Mouse (Mus musculus) CH12.LX (cell line): ENCODE results near the gene Lyst. TPM values are rescaled to one million over a fixed set of nuclear protein-coding genes. Genes with fewer than 3 reads are reported as not detected.

Experiments used
- DNase-seq: peaks from one replicate; pipeline ENCODE4 v3.0.0-alpha.2; 2013; ENCODE audit errors: extremely low read depth
- H3K27ac ChIP-seq: 2 replicates; pipeline ENCODE4 v1.5.1; 2012; ENCODE audit warnings: low read depth, mild to moderate bottlenecking, control low read depth, moderate library complexity; ENCODE audit not compliant: insufficient read depth
- H3K27me3 ChIP-seq: replicated peaks from 2 replicates; pipeline ENCODE3; 2012; ENCODE audit warnings: inconsistent platforms
- H3K36me3 ChIP-seq, 2 experiments: replicated peaks in 1 of 2; 2 replicates each; pipeline versions ENCODE3 to v1.6.1; 2012; ENCODE audit warnings: inconsistent platforms in 1 of 2, low read length in 1 of 2, mild to moderate bottlenecking in 1 of 2, mixed read lengths in 1 of 2, moderate library complexity in 1 of 2; ENCODE audit not compliant: control insufficient read depth in 1 of 2, insufficient read depth in 1 of 2
- H3K4me1 ChIP-seq, 2 experiments: 2 replicates each; pipeline ENCODE4 v1.6.1; 2012; ENCODE audit warnings: inconsistent platforms in 1 of 2, moderate library complexity in 1 of 2; ENCODE audit not compliant: insufficient read depth in 2 of 2, control insufficient read depth in 1 of 2
- H3K4me2 ChIP-seq: 2 replicates; pipeline ENCODE4 v1.6.1; 2012; ENCODE audit warnings: low read depth, mild to moderate bottlenecking, control low read depth; ENCODE audit not compliant: poor library complexity, insufficient read depth, severe bottlenecking
- H3K4me3 ChIP-seq, 3 experiments: fragments of 150-350 bp in 1 of 3; sonication (generic) in 1 of 3; replicated peaks in 1 of 3; 2 replicates each; pipeline versions ENCODE3 to v1.5.1; 2011 to 2012; ENCODE audit warnings: low read depth in 2 of 3, low read length in 2 of 3, mild to moderate bottlenecking in 2 of 3, moderate library complexity in 2 of 3, control low read depth in 1 of 3, improper control_type of control experiment in 1 of 3, inconsistent platforms in 1 of 3, mixed read lengths in 1 of 3; ENCODE audit not compliant: poor library complexity in 1 of 3
- H3K79me2 ChIP-seq: replicated peaks from 2 replicates; pipeline ENCODE4 v1.6.1; 2012; ENCODE audit warnings: mild to moderate bottlenecking, moderate library complexity; ENCODE audit not compliant: control insufficient read depth, poor library complexity, insufficient read depth, severe bottlenecking; ENCODE audit errors: extremely low read depth
- H3K9ac ChIP-seq: 2 replicates; pipeline ENCODE4 v1.6.1; 2012; ENCODE audit warnings: low read depth, mild to moderate bottlenecking, control low read depth, moderate library complexity; ENCODE audit not compliant: insufficient read depth
- H3K9me3 ChIP-seq: replicated peaks from 2 replicates; pipeline ENCODE3; 2012; ENCODE audit warnings: low read length, inconsistent platforms, mixed read lengths
- BHLHE40 ChIP-seq: IDR thresholded peaks from 2 replicates; pipeline ENCODE4 v1.6.1; 2011; ENCODE audit warnings: mild to moderate bottlenecking, low read depth, low read length, improper control_type of control experiment
- CHD1 ChIP-seq: IDR thresholded peaks from 2 replicates; pipeline ENCODE4 v1.6.1; 2012; ENCODE audit warnings: low read depth, low read length, improper control_type of control experiment, inconsistent platforms
- CHD2 ChIP-seq: IDR thresholded peaks from 2 replicates; pipeline ENCODE4 v1.6.1; 2011; ENCODE audit warnings: low read length, improper control_type of control experiment
- CTCF ChIP-seq, 2 experiments: IDR thresholded peaks in 1 of 2; conservative IDR thresholded peaks in 1 of 2; 2 replicates each; pipeline ENCODE4 v1.5.1; 2011 to 2012; ENCODE audit warnings: low read depth in 2 of 2, low read length in 2 of 2, improper control_type of control experiment in 1 of 2, inconsistent platforms in 1 of 2, mild to moderate bottlenecking in 1 of 2, moderate library complexity in 1 of 2
- E2F4 ChIP-seq: IDR thresholded peaks from 2 replicates; pipeline ENCODE4 v1.6.1; 2011; ENCODE audit warnings: low read depth, low read length, improper control_type of control experiment; ENCODE audit not compliant: insufficient replicate concordance
- ELF1 ChIP-seq: IDR thresholded peaks from 2 replicates; pipeline ENCODE4 v1.6.1; 2014; ENCODE audit warnings: low read depth, mild to moderate bottlenecking, inconsistent platforms, low read length, improper control_type of control experiment
- ETS1 ChIP-seq: conservative IDR thresholded peaks from 2 replicates; pipeline ENCODE4 v1.6.1; 2012; ENCODE audit warnings: low read depth, mild to moderate bottlenecking, inconsistent platforms, low read length, improper control_type of control experiment, moderate library complexity
- GABPA ChIP-seq: IDR thresholded peaks from 2 replicates; pipeline ENCODE4 v1.6.1; 2012; ENCODE audit warnings: low read depth, low read length, improper control_type of control experiment, inconsistent platforms; ENCODE audit not compliant: insufficient replicate concordance
- HCFC1 ChIP-seq: IDR thresholded peaks from 2 replicates; pipeline ENCODE4 v1.6.1; 2012; ENCODE audit warnings: low read depth, mild to moderate bottlenecking, inconsistent platforms, low read length, improper control_type of control experiment
- IRF4 ChIP-seq: IDR thresholded peaks from 2 replicates; pipeline ENCODE4 v1.6.1; 2014; ENCODE audit warnings: low read depth, mild to moderate bottlenecking, inconsistent platforms, low read length, improper control_type of control experiment
- JUN ChIP-seq: IDR thresholded peaks from 2 replicates; pipeline ENCODE4 v1.6.1; 2011; ENCODE audit warnings: low read depth, mild to moderate bottlenecking, low read length, improper control_type of control experiment, moderate library complexity; ENCODE audit not compliant: insufficient read depth
- JUND ChIP-seq: conservative IDR thresholded peaks from 2 replicates; pipeline ENCODE4 v1.6.1; 2011; ENCODE audit warnings: low read depth, low read length, improper control_type of control experiment
- KAT2A ChIP-seq: IDR thresholded peaks from 2 replicates; pipeline ENCODE4 v1.6.1; 2012; ENCODE audit warnings: low read length, improper control_type of control experiment, inconsistent platforms; ENCODE audit not compliant: insufficient replicate concordance
- MAX ChIP-seq: IDR thresholded peaks from 2 replicates; pipeline ENCODE4 v1.6.1; 2011; ENCODE audit warnings: low read length, improper control_type of control experiment
- MAZ ChIP-seq: IDR thresholded peaks from 2 replicates; pipeline ENCODE4 v1.6.1; 2012; ENCODE audit warnings: low read depth, mild to moderate bottlenecking, inconsistent platforms, low read length, improper control_type of control experiment, moderate library complexity
- MEF2A ChIP-seq: IDR thresholded peaks from 2 replicates; pipeline ENCODE4 v1.6.1; 2014; ENCODE audit warnings: low read depth, mild to moderate bottlenecking, inconsistent platforms, low read length, improper control_type of control experiment, borderline replicate concordance
- MXI1 ChIP-seq: IDR thresholded peaks from 2 replicates; pipeline ENCODE4 v1.6.1; 2011; ENCODE audit warnings: mild to moderate bottlenecking, low read depth, low read length, improper control_type of control experiment
- MYC ChIP-seq: IDR thresholded peaks from 2 replicates; pipeline ENCODE4 v1.6.1; 2011; ENCODE audit warnings: low read depth, mild to moderate bottlenecking, improper control_type of control experiment, low read length
- NRF1 ChIP-seq: IDR thresholded peaks from 2 replicates; pipeline ENCODE4 v1.6.1; 2014; ENCODE audit warnings: low read depth, mild to moderate bottlenecking, inconsistent platforms, low read length, improper control_type of control experiment, moderate library complexity
- PAX5 ChIP-seq: IDR thresholded peaks from 2 replicates; pipeline ENCODE4 v1.6.1; 2012; ENCODE audit warnings: low read length, inconsistent platforms, mixed read lengths
- POLR2A ChIP-seq: IDR thresholded peaks from 2 replicates; pipeline ENCODE4 v1.6.1; 2011; ENCODE audit warnings: low read depth, mild to moderate bottlenecking, improper control_type of control experiment, low read length
- POLR2AphosphoS2 ChIP-seq: IDR thresholded peaks from 2 replicates; pipeline ENCODE4 v1.6.1; 2011; ENCODE audit warnings: low read depth, low read length, improper control_type of control experiment
- RAD21 ChIP-seq: IDR thresholded peaks from 2 replicates; pipeline ENCODE4 v1.6.1; 2011; ENCODE audit warnings: low read depth, mild to moderate bottlenecking, low read length, improper control_type of control experiment, moderate library complexity
- RCOR1 ChIP-seq: conservative IDR thresholded peaks from 2 replicates; pipeline ENCODE4 v1.6.1; 2012; ENCODE audit warnings: low read depth, mild to moderate bottlenecking, inconsistent platforms, low read length, improper control_type of control experiment
- TBP ChIP-seq: conservative IDR thresholded peaks from 2 replicates; pipeline ENCODE4 v1.6.1; 2011; ENCODE audit warnings: low read depth, low read length, improper control_type of control experiment
- UBTF ChIP-seq: IDR thresholded peaks from 2 replicates; pipeline ENCODE4 v1.6.1; 2012; ENCODE audit warnings: low read depth, mild to moderate bottlenecking, inconsistent platforms, low read length, improper control_type of control experiment, moderate library complexity
- USF1 ChIP-seq: IDR thresholded peaks from 2 replicates; pipeline ENCODE4 v1.6.1; 2014; ENCODE audit warnings: low read depth, mild to moderate bottlenecking, inconsistent platforms, low read length, improper control_type of control experiment
- USF2 ChIP-seq: conservative IDR thresholded peaks from 2 replicates; pipeline ENCODE4 v1.6.1; 2011; ENCODE audit warnings: low read depth, low read length, improper control_type of control experiment
- ZC3H11A ChIP-seq: IDR thresholded peaks from 2 replicates; pipeline ENCODE4 v1.6.1; 2012; ENCODE audit warnings: low read depth, mild to moderate bottlenecking, inconsistent platforms, low read length, improper control_type of control experiment
- ZKSCAN1 ChIP-seq: IDR thresholded peaks from 2 replicates; pipeline ENCODE4 v1.6.1; 2012; ENCODE audit warnings: low read depth, inconsistent platforms, low read length, improper control_type of control experiment, borderline replicate concordance
- ZNF384 ChIP-seq: IDR thresholded peaks from 2 replicates; pipeline ENCODE4 v1.6.1; 2012; ENCODE audit warnings: low read depth, low read length, improper control_type of control experiment, inconsistent platforms
- dilution Hi-C: fragments of 300-500 bp; cut with MboI; formaldehyde crosslinking; loops from 2 replicates; pipeline ENCODE4 v1.14.3; 2020; ENCODE audit warnings: low sequenced_read_pairs; ENCODE audit not compliant: extremely low pct_unique_long_range_greater_than_20kb, extremely low pct_ligation_motif_present
- in situ Hi-C: fragments of 300-500 bp; cut with MboI; formaldehyde crosslinking; loops from 3 replicates; pipeline ENCODE4 v1.14.3; 2019; ENCODE audit warnings: low sequenced_read_pairs, low pct_ligation_motif_present, low pct_unique_long_range_greater_than_20kb, mixed read lengths
- polyA plus RNA-seq: library from polyadenylated mRNA; unstranded; fragments of >175 nt; gene quantifications from 2 replicates; pipeline ENCODE4 v1.2.1, GENCODE M21; 2012; ENCODE audit warnings: low read depth; ENCODE audit not compliant: insufficient read length
- total RNA-seq, 2 experiments: library from RNA; depleted of rRNA; stranded (reverse); fragments of 300-350 nt in 1 of 2; fragments of >200 nt in 1 of 2; gene quantifications; 2 replicates each; pipeline ENCODE4 v1.2.3; 2012 to 2014

Gene Lyst
- total and polyA plus RNA-seq, 3 experiments = 33.1 to 61.1 (median 34.8) TPM

DNA sequence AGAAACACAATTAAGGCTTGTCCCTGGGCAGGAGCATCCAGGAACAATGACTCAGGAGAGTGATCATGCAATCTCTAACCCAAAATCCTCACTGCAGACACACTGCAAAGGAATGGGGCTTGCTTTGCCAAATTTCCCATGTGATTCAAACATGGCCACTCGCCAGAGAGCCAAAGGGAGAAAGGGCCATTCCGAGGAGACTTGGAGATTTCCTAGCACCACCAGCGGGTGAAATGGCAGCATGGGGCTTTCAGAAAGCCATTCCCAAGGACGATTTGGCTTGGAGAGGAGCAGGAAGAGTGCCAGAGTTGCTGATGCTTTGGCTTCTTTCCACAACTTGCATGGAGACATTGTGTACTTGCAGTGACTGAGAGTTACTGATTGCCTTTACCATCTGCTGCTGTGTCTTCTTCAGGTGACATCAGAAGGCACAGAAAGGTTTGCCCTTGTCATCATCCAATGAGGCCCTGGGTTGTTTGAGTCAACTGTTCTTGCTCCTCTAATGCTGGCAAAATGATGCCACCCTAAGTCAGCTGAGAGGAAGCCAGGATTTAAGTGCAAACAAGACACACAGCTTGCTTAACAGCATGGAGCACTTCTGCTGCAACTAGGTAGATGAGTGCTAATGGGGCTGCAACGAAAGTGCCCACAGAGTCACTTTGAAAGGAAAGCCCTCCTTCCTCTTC, 16.5 kb upstream of the Lyst start:
- dilution Hi-C loops (no loop called here), in situ Hi-C loops (no loop called here)
- Histone ChIP-seq H3K79me2 (no peaks in the 10 kb centered on the region), H3K4me1 (peaks cover 0 to 14% of the 10 kb centered on the region in 2 experiments; a peak in 2 of 4 replicates), H3K9ac (no peak overlapping the region), H3K4me2 (no peak overlapping the region), H3K27ac (no peak overlapping the region), H3K36me3 (no peaks in the 10 kb centered on the region), H3K9me3 (peaks cover 3% of the 10 kb centered on the region), H3K27me3 (no peaks in the 10 kb centered on the region), H3K4me3 (no peak overlapping the region)
- no peak for TF ChIP-seq MAZ
- no peak for TF ChIP-seq NRF1
- no peak for TF ChIP-seq PAX5
- no peak for TF ChIP-seq POLR2A
- no peak for TF ChIP-seq HCFC1
- no peak for TF ChIP-seq KAT2A
- TF ChIP-seq RAD21 = no peak
- no peak for TF ChIP-seq GABPA
- TF ChIP-seq TBP = no peak
- TF ChIP-seq ZKSCAN1 = no peak
- TF ChIP-seq JUN = no peak
- TF ChIP-seq IRF4 = no peak
- no peak for TF ChIP-seq CTCF (conservative IDR thresholded peaks at IDR 0.05 in 1 of 2, IDR thresholded peaks at IDR 0.05 in 1 of 2; ENCODE audit: low read depth in 2 of 2, low read length in 2 of 2)
- TF ChIP-seq UBTF = no peak
- TF ChIP-seq USF1 = no peak
- no peak for TF ChIP-seq ETS1
- no peak for TF ChIP-seq CHD2
- no peak for TF ChIP-seq RCOR1
- TF ChIP-seq JUND = no peak
- no peak for TF ChIP-seq BHLHE40
- DNase-seq = no peak

DNA sequence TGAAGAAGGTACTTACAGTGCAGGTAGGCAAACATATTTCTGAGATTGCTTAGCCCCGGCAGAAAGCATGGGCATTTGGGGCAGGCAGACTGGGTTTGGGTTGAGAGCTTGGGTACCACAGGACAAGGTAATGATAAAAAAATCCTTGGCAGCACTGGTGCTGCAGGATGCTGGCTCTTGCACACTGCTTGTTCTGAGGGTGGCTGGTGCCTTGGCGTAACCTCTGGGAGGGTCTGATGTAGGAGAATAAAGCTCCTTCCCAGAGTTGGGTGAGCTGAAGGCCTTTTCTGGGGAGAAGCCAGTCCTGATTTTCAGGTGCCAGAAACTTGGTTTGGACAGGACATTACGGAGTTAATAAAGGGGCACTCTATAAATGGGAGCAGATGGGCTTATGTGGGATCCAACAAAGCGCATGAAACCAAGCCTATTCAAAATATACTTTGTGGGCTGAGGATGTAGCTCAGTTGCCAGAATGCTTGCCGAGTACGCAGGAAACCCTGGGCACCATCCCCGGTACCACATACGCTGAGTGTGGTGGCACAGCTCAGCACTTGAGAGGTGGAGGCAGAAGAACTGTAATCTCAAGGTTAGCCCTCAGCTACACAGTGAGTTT, 15.8 kb upstream of the Lyst start:
- in situ Hi-C loops = no loop called here
- Histone ChIP-seq H3K4me1 (peaks cover 3 to 10% of the 10 kb centered on the region in 2 experiments; a peak in 2 of 4 replicates), H3K27me3 (no peaks in the 10 kb centered on the region), H3K4me3 (no peak overlapping the region), H3K9me3 (peaks cover 3% of the 10 kb centered on the region), H3K79me2 (no peaks in the 10 kb centered on the region), H3K9ac (no peak overlapping the region), H3K4me2 (no peak overlapping the region), H3K27ac (no peak overlapping the region), H3K36me3 (no peaks in the 10 kb centered on the region)
- dilution Hi-C loops = no loop called here
- no peak for DNase-seq
- TF ChIP-seq RAD21 = no peak
- TF ChIP-seq MXI1 = no peak
- TF ChIP-seq IRF4 = no peak
- no peak for TF ChIP-seq MAX
- no peak for TF ChIP-seq TBP
- TF ChIP-seq PAX5 = no peak
- no peak for TF ChIP-seq ELF1
- TF ChIP-seq MEF2A = no peak
- TF ChIP-seq MYC = no peak
- TF ChIP-seq USF2 = no peak
- no peak for TF ChIP-seq BHLHE40
- no peak for TF ChIP-seq ETS1
- TF ChIP-seq KAT2A = no peak
- no peak for TF ChIP-seq CHD1
- TF ChIP-seq ZNF384 = no peak
- TF ChIP-seq E2F4 = no peak
- no peak for TF ChIP-seq ZC3H11A
- TF ChIP-seq POLR2AphosphoS2 = no peak
- no peak for TF ChIP-seq MAZ
